Mouse (Mus musculus): ENCODE results near the gene Gatad2a.

- TF ChIP-seq TAL1 (conservative IDR thresholded peaks at IDR 0.05; ENCODE audit: low read depth, low read length) (no peak), CTCF (IDR thresholded peaks at IDR 0.05; ENCODE audit: low read depth, low read length) (no peak), GATA1 (IDR thresholded peaks at IDR 0.05; ENCODE audit: borderline replicate concordance, low read length) (no peak), POLR2AphosphoS5 (IDR thresholded peaks at IDR 0.05; ENCODE audit: insufficient replicate concordance, low read depth, low read length) (no peak)
Measured at GRCm38 (mm10) chr8:69870907-69871306, 125.3 kb downstream of the Gatad2a start.
